Mouse (Mus musculus) heart, embryonic 16.5 days (tissue): ENCODE results near the gene Gm20929. TPM values are rescaled to one million over a fixed set of nuclear protein-coding genes. Genes with fewer than 3 reads are reported as not detected.
"Not testable (repeated sequence)": the region's sequence is repeated elsewhere in the genome, so short reads cannot be mapped to it uniquely, and the experiment has no call there.

Experiments
- ATAC-seq: fragments of 200-750 bp; cut with Nextera tagmentation; replicated peaks from 2 replicates; pipeline ENCODE4 v1.8.0; 2017; ENCODE audit warnings: moderate number of reproducible peaks; ENCODE audit not compliant: insufficient read depth, low FRiP score; ENCODE audit errors: extremely low read depth
- H3K27ac ChIP-seq: fragments of 300-500 bp; sonication (generic); 2 replicates; pipeline ENCODE4 v1.5.1; 2014; ENCODE audit warnings: mild to moderate bottlenecking, low read length, control low read depth, moderate library complexity
- H3K27me3 ChIP-seq: fragments of 300-500 bp; sonication (generic); 2 replicates; pipeline ENCODE4 v1.6.1; 2014; ENCODE audit warnings: low read length, mixed read lengths; ENCODE audit not compliant: control insufficient read depth, insufficient read depth
- H3K36me3 ChIP-seq: fragments of 300-500 bp; sonication (generic); 2 replicates; pipeline ENCODE4 v1.6.1; 2014; ENCODE audit not compliant: control insufficient read depth, insufficient read depth
- H3K4me1 ChIP-seq: fragments of 300-500 bp; sonication (generic); 2 replicates; pipeline ENCODE4 v1.6.1; 2014; ENCODE audit warnings: low read length, mixed read lengths; ENCODE audit not compliant: control insufficient read depth, insufficient read depth
- H3K4me2 ChIP-seq: fragments of 300-500 bp; sonication (generic); 2 replicates; pipeline ENCODE4 v1.6.1; 2014; ENCODE audit warnings: low read depth, mild to moderate bottlenecking, control low read depth, low read length
- H3K4me3 ChIP-seq: fragments of 300-500 bp; sonication (generic); 2 replicates; pipeline ENCODE4 v1.5.1; 2014; ENCODE audit warnings: mild to moderate bottlenecking, control low read depth, low read length
- H3K9ac ChIP-seq: fragments of 300-500 bp; sonication (generic); 2 replicates; pipeline ENCODE4 v1.6.1; 2014; ENCODE audit warnings: low read length, control low read depth
- H3K9me3 ChIP-seq: fragments of 300-500 bp; sonication (generic); replicated peaks from 2 replicates; pipeline ENCODE4 v1.6.1; 2016; ENCODE audit warnings: low read length; ENCODE audit not compliant: control insufficient read depth
- WGBS: fragments of 180-500 bp; shearing (Covaris S2); extraction: QIAGEN DNeasy Blood & Tissue Kit; methylation state at CpG from one replicate; pipeline ENCODE4 v1.1.7; 2014; 5-methylcytosine and 5-hydroxymethylcytosine counted together
- polyA plus RNA-seq: library from polyadenylated mRNA; unstranded; fragments of >200 nt; fragmentation: Nextera tagmentation; extraction: Ambion mirVana; gene quantifications from 2 replicates; pipeline ENCODE4 v1.2.1, GENCODE M21; 2015

Gm20929 gene
- polyA plus RNA-seq: not detected in 2 replicates

DNA sequence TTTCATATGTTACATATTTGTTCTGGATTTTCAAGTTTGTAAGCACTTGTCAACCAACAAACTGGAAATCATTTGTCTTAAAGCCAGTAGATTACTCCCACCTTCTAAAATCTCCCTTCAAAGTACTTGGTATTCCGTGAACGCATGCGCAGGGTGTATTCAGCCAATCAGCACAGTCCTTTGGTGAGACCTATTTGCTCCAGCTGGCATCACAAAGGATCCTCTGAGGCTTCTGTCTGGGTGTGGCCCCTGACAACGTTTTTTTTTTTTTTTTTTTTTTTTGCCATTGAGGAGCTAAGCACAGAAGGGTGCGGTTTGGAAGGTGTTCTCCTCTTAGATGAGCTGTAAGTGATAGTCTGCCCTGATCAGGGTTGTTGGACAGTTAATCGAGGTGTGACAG lies at the start of gene Gm20929:
TSS of gene Gm20929 (plus strand) at position 301 of the 400 bp plus-strand sequence.
- ATAC-seq, H3K27me3 ChIP-seq: not testable (repeated sequence)
- no CpG with 5 or more reads among the region's 6 CpGs for WGBS

More for the DNA sequence above, at the start of gene Gm20929:
- H3K27ac ChIP-seq, H3K4me3 ChIP-seq, H3K9me3 ChIP-seq, H3K9ac ChIP-seq, H3K4me1 ChIP-seq, H3K4me2 ChIP-seq, H3K36me3 ChIP-seq: not testable (repeated sequence)
